Mouse (Mus musculus) heart, embryonic 16.5 days (tissue): Measurements from ENCODE around the gene Sh3pxd2a. TPM values are rescaled to one million over a fixed set of nuclear protein-coding genes. Genes with fewer than 3 reads are reported as not detected.
A peak's percentile ranks its signal among the peaks of the same experiment; 100 is the strongest.

ENCODE experiments used
- ATAC-seq: fragments of 200-750 bp; cut with Nextera tagmentation; replicated peaks from 2 replicates; pipeline ENCODE4 v1.8.0; 2017; ENCODE audit warnings: moderate number of reproducible peaks; ENCODE audit not compliant: insufficient read depth, low FRiP score; ENCODE audit errors: extremely low read depth
- H3K27ac ChIP-seq: fragments of 300-500 bp; sonication (generic); 2 replicates; pipeline ENCODE4 v1.5.1; 2014; ENCODE audit warnings: mild to moderate bottlenecking, low read length, control low read depth, moderate library complexity
- H3K27me3 ChIP-seq: fragments of 300-500 bp; sonication (generic); 2 replicates; pipeline ENCODE4 v1.6.1; 2014; ENCODE audit warnings: low read length, mixed read lengths; ENCODE audit not compliant: control insufficient read depth, insufficient read depth
- H3K36me3 ChIP-seq: fragments of 300-500 bp; sonication (generic); 2 replicates; pipeline ENCODE4 v1.6.1; 2014; ENCODE audit not compliant: control insufficient read depth, insufficient read depth
- H3K4me1 ChIP-seq: fragments of 300-500 bp; sonication (generic); 2 replicates; pipeline ENCODE4 v1.6.1; 2014; ENCODE audit warnings: low read length, mixed read lengths; ENCODE audit not compliant: control insufficient read depth, insufficient read depth
- H3K4me2 ChIP-seq: fragments of 300-500 bp; sonication (generic); 2 replicates; pipeline ENCODE4 v1.6.1; 2014; ENCODE audit warnings: low read depth, mild to moderate bottlenecking, control low read depth, low read length
- H3K4me3 ChIP-seq: fragments of 300-500 bp; sonication (generic); 2 replicates; pipeline ENCODE4 v1.5.1; 2014; ENCODE audit warnings: mild to moderate bottlenecking, control low read depth, low read length
- H3K9ac ChIP-seq: fragments of 300-500 bp; sonication (generic); 2 replicates; pipeline ENCODE4 v1.6.1; 2014; ENCODE audit warnings: low read length, control low read depth
- H3K9me3 ChIP-seq: fragments of 300-500 bp; sonication (generic); replicated peaks from 2 replicates; pipeline ENCODE4 v1.6.1; 2016; ENCODE audit warnings: low read length; ENCODE audit not compliant: control insufficient read depth
- WGBS: fragments of 180-500 bp; shearing (Covaris S2); extraction: QIAGEN DNeasy Blood & Tissue Kit; methylation state at CpG from one replicate; pipeline ENCODE4 v1.1.7; 2014; 5-methylcytosine and 5-hydroxymethylcytosine counted together
- polyA plus RNA-seq: library from polyadenylated mRNA; unstranded; fragments of >200 nt; fragmentation: Nextera tagmentation; extraction: Ambion mirVana; gene quantifications from 2 replicates; pipeline ENCODE4 v1.2.1, GENCODE M21; 2015

Gene Sh3pxd2a
- polyA plus RNA-seq, 1 experiment from 2014 or later = 4.5 TPM

DNA sequence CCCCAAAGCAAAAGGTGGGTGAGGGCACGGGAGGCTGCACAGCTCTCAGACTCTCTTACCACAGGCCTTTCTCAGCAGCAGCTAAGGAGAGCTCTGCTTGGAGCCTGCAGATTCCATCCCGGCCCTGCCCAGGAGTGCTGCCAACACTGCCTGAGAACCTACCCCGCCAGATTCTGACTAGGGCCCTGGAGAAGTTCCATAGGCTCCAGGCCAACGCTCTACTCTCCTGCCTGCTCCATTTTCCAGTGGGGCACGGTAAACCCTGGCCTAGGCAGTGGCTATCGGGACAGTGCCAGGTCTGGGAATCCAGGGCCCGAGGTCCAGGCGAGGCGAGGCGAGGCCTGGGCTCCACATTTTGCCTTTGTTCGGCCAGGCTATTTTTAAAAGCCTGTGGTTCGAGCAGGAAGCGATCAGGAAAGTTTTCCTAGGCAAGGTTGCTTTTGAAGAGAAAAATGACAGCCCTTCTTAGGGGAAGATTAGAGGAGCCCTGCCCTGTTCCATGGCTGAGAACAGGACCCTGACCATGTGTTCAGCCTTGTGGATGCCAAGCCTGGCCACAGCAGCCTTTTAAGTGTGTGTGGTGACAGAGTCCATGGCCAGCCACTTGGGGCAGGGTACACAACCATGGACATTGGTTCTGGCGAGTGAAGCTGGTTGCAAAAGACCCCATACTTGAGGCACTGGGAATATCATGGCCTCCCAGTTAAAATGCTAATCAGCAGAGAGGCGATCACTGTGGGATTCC, 184.2 kb downstream of the Sh3pxd2a start:
- peak overlapping the region; percentile 32; the same call in 1 of the 2 replicates for H3K4me2 ChIP-seq
- H3K36me3 ChIP-seq = peaks cover 28% of the 10 kb centered on the region
- peaks cover 37% of the 10 kb centered on the region for H3K4me1 ChIP-seq
- H3K9ac ChIP-seq = peak overlapping the region; percentile 51
- WGBS = 30% methylated on average over 15 of the region's 15 CpGs
- no peaks in the 10 kb centered on the region for H3K9me3 ChIP-seq
- ATAC-seq = peak; percentile 82
- H3K4me3 ChIP-seq = no peak overlapping the region
- peak overlapping the region; percentile 91 for H3K27ac ChIP-seq
- no peaks in the 10 kb centered on the region for H3K27me3 ChIP-seq

DNA sequence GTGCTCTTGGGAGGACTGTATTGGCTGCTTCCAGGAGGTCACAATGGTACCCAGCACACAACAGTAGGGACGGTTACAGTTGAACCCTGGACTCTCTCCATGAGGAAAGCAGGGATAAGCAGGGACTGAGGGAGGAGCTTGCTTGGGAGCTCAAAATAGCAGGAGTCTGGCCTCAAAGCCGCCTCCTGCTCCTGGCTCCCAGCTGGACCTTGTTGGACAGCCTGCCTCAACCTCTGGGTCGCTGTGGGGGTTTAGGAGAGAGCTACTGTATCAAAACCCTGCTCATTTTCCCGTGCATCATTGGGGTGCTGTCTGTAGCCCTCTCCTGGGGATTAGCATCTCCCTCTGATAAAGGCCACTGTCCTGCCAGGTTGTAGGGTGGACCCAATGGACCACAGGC, 184.8 kb downstream of the Sh3pxd2a start:
- Histone ChIP-seq H3K27me3 (no peaks in the 10 kb centered on the region), H3K4me1 (peaks cover 37% of the 10 kb centered on the region), H3K27ac (peak overlapping the region; percentile 91), H3K9ac (peak overlapping the region; percentile 41; the same call in 1 of the 2 replicates), H3K4me3 (no peak overlapping the region), H3K36me3 (peaks cover 25% of the 10 kb centered on the region), H3K4me2 (peak overlapping the region; percentile 32; the same call in 1 of the 2 replicates), H3K9me3 (no peaks in the 10 kb centered on the region)
- ATAC-seq = peak; percentile 38; the same call in 1 of the 2 replicates
- WGBS = 22% methylated on average over 4 of the region's 4 CpGs

DNA sequence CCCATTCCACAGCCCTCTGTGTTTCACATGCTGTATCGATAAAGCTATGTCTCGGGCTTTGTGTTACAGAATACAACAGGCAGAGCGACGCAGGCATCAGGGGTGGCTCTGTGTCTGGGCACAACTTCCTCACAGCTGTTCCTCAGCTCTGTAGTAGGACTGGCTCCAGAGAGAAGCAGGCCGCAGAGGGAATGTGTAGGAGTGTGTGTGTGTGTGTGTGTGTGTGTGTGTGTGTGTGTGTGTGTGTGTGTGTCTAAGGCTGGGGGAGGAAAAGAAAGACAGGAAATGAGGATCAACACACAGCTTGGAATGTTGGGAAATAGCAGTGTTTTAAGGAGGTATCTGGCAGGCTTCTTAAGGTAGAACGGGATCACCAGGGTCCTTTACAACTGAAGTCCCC, 187.5 kb downstream of the Sh3pxd2a start:
- 66% methylated on average over 6 of the region's 6 CpGs for WGBS
- Histone ChIP-seq H3K4me2 (no peak overlapping the region), H3K27me3 (no peaks in the 10 kb centered on the region), H3K4me1 (peaks cover 30% of the 10 kb centered on the region), H3K9ac (no peak overlapping the region), H3K9me3 (no peaks in the 10 kb centered on the region), H3K27ac (peak overlapping the region; percentile 41), H3K36me3 (peaks cover 39% of the 10 kb centered on the region), H3K4me3 (no peak overlapping the region)
- ATAC-seq = no peak

DNA sequence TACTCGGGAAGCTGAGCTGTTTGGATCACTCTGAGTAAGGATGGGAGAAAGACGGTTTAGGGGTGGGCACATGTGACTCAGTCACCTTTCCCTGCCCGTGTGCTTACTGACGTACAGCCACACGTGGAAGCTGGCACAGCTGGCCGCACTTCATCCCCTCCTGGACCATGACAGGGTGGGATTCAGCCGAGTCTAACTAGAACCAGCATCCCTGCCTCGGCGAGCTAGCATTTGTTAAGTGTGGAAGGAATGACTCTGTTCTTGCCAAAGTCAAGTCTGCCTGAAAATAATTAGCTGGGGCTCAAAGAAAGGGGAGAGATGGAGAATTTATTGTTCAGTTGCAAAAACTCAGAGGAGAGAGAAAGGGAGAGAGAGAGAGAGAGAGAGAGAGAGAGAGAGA, 193.7 kb downstream of the Sh3pxd2a start:
- Histone ChIP-seq H3K9ac (no peak overlapping the region), H3K27ac (no peak overlapping the region), H3K36me3 (peaks cover 58% of the 10 kb centered on the region), H3K4me2 (no peak overlapping the region), H3K9me3 (no peaks in the 10 kb centered on the region), H3K27me3 (no peaks in the 10 kb centered on the region), H3K4me1 (no peaks in the 10 kb centered on the region), H3K4me3 (no peak overlapping the region)
- WGBS = 83% methylated on average over 9 of the region's 9 CpGs
- ATAC-seq = no peak

DNA sequence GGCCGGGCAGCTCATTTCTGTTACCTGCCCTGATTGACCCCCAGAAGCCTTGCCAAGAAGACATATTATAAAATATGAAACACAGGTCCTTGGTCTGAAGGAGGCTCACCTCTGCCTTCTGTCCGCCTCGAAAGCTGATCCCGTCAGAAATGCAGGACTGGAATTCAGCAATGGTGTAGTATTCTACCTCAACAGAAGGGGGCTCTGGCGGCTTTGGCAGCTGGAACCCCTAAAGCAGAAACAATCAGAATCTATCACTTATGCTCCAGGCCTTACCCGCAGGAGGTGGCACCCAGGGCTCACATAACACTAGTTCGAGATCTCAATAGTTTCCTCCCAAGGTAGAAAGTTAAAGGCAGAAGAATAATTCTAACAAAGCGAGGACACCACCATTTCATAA, 194.5 kb downstream of the Sh3pxd2a start:
- WGBS = 57% methylated on average over 8 of the region's 8 CpGs
- ATAC-seq = no peak
- H3K27ac ChIP-seq = no peak overlapping the region
- H3K4me3 ChIP-seq = no peak overlapping the region
- no peak overlapping the region for H3K9ac ChIP-seq
- H3K4me2 ChIP-seq = no peak overlapping the region
- no peaks in the 10 kb centered on the region for H3K27me3 ChIP-seq
- peaks cover 56% of the 10 kb centered on the region for H3K36me3 ChIP-seq
- no peaks in the 10 kb centered on the region for H3K4me1 ChIP-seq
- no peaks in the 10 kb centered on the region for H3K9me3 ChIP-seq

DNA sequence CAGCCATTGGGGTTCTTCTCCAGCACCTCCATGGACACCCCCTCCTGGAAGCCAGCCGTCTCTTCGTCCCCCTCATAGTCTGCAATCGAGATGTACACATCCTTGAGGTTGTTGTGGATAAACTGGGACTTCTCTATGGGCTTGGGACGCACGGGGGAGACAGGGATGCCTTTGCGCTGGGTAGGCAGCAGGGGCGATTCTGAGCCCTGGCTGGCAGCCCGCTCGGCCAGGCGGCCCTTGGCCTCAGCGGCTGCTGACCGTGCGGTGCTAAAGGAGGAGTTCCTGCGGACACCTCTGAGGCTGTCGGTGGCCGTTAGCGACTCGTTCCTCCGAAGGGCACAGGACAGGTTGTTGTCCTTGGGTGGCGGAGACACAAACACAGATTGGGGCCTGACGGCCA, 197.1 kb downstream of the Sh3pxd2a start:
- ATAC-seq = no peak
- 87% methylated on average over 21 of the region's 21 CpGs for WGBS
- no peak overlapping the region for H3K4me2 ChIP-seq
- no peaks in the 10 kb centered on the region for H3K9me3 ChIP-seq
- no peak overlapping the region for H3K9ac ChIP-seq
- H3K4me3 ChIP-seq = no peak overlapping the region
- H3K4me1 ChIP-seq = no peaks in the 10 kb centered on the region; the same call in 1 of the 2 replicates
- H3K27me3 ChIP-seq = no peaks in the 10 kb centered on the region
- H3K36me3 ChIP-seq = peaks cover 41% of the 10 kb centered on the region
- H3K27ac ChIP-seq = no peak overlapping the region

DNA sequence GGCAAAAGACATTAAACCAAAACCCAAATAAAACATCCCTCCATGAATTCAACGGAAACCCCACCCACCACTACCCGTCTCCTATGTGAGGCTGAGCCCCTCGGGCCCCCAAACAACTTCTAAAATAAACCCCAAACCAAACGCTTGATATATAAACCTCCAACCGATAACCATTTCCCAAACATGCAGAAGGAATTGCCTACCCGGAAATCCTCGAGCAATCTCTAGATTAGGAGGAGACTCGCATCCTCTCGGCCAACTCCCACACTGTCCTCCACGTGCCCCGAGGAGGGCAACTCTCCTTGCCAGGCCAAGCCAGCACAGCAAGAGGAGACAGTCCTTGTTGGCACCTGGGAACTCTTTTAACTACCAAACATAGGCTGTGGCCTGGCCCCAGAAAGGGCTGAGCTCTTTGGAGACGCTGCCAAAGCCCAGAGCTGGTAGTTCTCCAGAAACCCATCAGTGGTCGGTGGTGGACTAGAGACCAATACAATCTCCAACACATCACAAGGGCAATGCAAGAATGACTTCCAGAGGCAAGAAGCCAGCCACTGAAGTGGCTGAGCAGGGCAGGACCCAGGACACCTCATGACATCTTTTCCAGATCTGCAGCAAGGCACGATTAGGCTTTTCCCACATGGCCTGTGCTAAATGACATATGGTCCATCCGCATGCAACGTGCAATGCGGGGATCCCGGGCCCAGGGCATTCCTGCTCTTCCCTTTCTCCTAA, 198.0 kb downstream of the Sh3pxd2a start:
- WGBS = 79% methylated on average over 18 of the region's 18 CpGs
- ATAC-seq = no peak
- H3K4me1 ChIP-seq = no peaks in the 10 kb centered on the region; the same call in 1 of the 2 replicates
- no peaks in the 10 kb centered on the region for H3K9me3 ChIP-seq
- H3K27me3 ChIP-seq = no peaks in the 10 kb centered on the region
- H3K9ac ChIP-seq = no peak overlapping the region
- H3K4me3 ChIP-seq = no peak overlapping the region
- H3K27ac ChIP-seq = no peak overlapping the region
- no peak overlapping the region for H3K4me2 ChIP-seq
- H3K36me3 ChIP-seq = peaks cover 35% of the 10 kb centered on the region

DNA sequence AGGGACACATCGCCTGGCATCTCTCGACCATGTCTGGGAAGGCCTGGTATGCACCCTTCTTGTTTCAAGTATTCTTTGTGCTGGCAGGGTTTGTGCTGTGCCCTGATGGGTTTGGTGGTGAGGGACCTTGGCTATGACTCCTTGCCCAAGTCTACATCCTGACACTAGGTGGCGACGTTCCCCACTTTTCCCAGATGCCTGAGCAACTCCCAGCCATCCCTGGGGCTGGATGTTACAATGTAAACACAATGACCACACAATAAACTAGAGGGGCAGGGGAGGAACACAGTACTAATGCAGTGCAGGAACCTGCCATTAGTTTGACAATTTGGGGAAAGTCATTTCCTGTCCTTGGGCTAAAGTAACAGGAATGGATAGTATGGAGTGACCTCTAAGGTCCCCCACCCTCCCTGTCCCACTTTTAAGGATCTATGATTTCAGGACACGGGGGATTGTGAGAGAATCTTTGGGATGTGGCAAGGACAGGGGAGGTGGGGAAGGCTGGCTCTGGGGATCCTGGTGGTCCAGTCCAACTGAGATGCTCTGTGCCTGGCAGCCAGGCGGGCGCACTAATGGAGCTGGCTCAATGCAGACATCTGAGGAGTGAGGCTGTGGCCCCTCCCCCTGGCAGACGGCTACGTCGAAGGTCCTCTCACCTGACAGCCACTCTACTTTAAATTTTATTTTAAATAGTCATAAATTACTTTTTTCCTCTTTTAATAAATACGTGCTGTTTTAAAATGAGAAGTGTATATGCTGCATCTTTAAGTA, 199.7 kb downstream of the Sh3pxd2a start:
- Histone ChIP-seq H3K4me3 (no peak overlapping the region), H3K4me1 (no peaks in the 10 kb centered on the region; the same call in 1 of the 2 replicates), H3K9ac (no peak overlapping the region), H3K27ac (no peak overlapping the region), H3K4me2 (no peak overlapping the region), H3K9me3 (no peaks in the 10 kb centered on the region), H3K36me3 (peaks cover 31% of the 10 kb centered on the region), H3K27me3 (no peaks in the 10 kb centered on the region)
- 50% methylated on average over 11 of the region's 11 CpGs for WGBS
- ATAC-seq = peak; percentile 45; the same call in 1 of the 2 replicates
